Mouse (Mus musculus) testis, adult 2 months (tissue): ENCODE data around the gene Nploc4. TPM values are rescaled to one million over a fixed set of nuclear protein-coding genes. Genes with fewer than 3 reads are reported as not detected.

Experiments used
- H3K27ac ChIP-seq: fragments of 200-500 bp; 2 replicates; pipeline ENCODE4 v1.5.1; 2012; ENCODE audit warnings: low read depth, low read length; ENCODE audit not compliant: control insufficient read depth, insufficient read depth
- H3K27me3 ChIP-seq: fragments of 200-500 bp; 2 replicates; pipeline ENCODE4 v1.6.1; 2012; ENCODE audit warnings: mild to moderate bottlenecking, low read length, moderate library complexity; ENCODE audit not compliant: control insufficient read depth, insufficient read depth
- H3K36me3 ChIP-seq: fragments of 200-500 bp; 2 replicates; pipeline ENCODE4 v1.6.1; 2012; ENCODE audit warnings: mild to moderate bottlenecking, low read length; ENCODE audit not compliant: control insufficient read depth, insufficient read depth
- H3K4me1 ChIP-seq: fragments of 200-500 bp; 2 replicates; pipeline ENCODE4 v1.6.1; 2012; ENCODE audit warnings: low read length; ENCODE audit not compliant: control insufficient read depth, insufficient read depth
- H3K4me3 ChIP-seq: fragments of 200-500 bp; 2 replicates; pipeline ENCODE4 v1.5.1; 2012; ENCODE audit warnings: low read depth, mild to moderate bottlenecking, low read length, moderate library complexity, mixed read lengths; ENCODE audit not compliant: control insufficient read depth
- CTCF ChIP-seq: fragments of 200-500 bp; IDR thresholded peaks from 2 replicates; pipeline ENCODE4 v1.5.1; 2012; ENCODE audit warnings: low read depth, mild to moderate bottlenecking, inconsistent platforms, low read length, moderate library complexity; ENCODE audit not compliant: control insufficient read depth, insufficient read depth, insufficient replicate concordance
- POLR2A ChIP-seq: fragments of 200-500 bp; IDR thresholded peaks from 2 replicates; pipeline ENCODE4 v1.6.1; 2012; ENCODE audit warnings: low read depth, mild to moderate bottlenecking, inconsistent platforms, low read length, moderate library complexity; ENCODE audit not compliant: control insufficient read depth
- polyA plus RNA-seq: library from polyadenylated mRNA; depleted of rRNA; stranded (reverse); fragments of >200 nt; gene quantifications from 2 replicates; pipeline ENCODE4 v1.2.3, GENCODE M21; 2012

Gene Nploc4
- polyA plus RNA-seq, 1 experiment: 75.8 TPM

DNA sequence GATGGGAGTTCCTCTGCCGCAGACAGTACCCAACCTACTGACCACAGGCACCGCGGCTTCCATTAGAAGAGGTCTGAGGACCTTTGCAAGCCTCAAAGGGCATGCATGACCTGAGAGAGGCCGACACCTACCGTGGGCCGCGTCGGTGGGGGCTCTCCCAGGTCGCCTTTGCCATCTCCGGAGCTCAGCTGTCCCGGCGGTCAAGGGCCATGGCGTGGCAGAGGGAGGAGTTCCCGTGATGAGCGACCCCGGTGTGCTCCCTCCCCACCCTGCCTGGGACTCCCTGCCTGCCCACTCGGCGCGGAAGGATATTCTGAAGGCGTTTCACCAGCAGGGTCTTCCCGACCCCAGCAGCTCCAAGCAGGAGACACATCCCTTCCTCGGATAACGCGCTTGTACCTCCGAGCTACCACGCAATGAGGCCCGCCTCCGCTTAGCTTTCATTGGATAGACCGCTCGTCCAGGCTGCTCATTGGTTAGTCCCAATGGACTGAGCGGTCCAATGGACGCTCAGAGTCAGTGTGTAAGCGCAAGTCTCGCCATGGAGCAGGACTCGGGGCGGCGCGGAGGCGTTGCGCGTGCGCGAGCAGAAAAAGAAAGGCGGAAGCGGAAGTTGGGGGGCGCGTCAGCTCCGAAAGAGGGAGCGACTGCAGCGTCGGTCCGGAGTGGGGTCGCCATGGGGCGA lies 29.7 kb upstream of the Nploc4 start, which contains the start of gene Arl16:
TSS of gene Arl16 (minus strand) at position 557 of the 685 bp plus-strand sequence.
- Histone ChIP-seq H3K4me1 (peaks cover 5% of the 10 kb centered on the region; the same call in 1 of the 2 replicates), H3K27me3 (no peaks in the 10 kb centered on the region), H3K27ac (peak within 1 kb of the TSS; percentile 73), H3K4me3 (peak within 1 kb of the TSS; percentile 95), H3K36me3 (peaks cover 1% of the 10 kb centered on the region; the same call in 1 of the 2 replicates)
- TF ChIP-seq POLR2A (peak; percentile 88), CTCF (no peak)

DNA sequence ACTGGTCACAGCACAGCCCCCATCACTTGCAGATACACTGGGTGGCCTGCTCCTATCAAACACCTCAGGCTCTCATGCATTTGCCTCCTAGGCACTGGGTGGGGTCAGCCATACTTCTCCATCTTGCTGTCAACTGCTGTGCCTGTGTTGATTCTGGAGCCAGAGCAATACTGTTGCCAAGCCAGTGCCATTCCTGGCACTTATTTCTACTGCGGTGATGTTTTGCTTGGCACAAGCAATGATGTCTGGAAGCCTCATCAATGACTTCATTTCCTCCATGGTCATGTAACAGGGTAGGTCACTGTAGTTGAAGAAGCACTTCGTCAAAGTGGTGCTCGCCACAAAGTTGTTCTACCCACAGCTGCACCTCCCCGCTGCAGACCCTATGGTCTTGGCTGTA lies 28.0 kb upstream of the Nploc4 start:
- no peak overlapping the region for H3K27ac ChIP-seq
- H3K4me3 ChIP-seq: no peak overlapping the region
- H3K4me1 ChIP-seq: peaks cover 5% of the 10 kb centered on the region; the same call in 1 of the 2 replicates
- H3K36me3 ChIP-seq: peaks cover 1% of the 10 kb centered on the region; the same call in 1 of the 2 replicates
- TF ChIP-seq POLR2A (no peak), CTCF (no peak)
- H3K27me3 ChIP-seq: no peaks in the 10 kb centered on the region

DNA sequence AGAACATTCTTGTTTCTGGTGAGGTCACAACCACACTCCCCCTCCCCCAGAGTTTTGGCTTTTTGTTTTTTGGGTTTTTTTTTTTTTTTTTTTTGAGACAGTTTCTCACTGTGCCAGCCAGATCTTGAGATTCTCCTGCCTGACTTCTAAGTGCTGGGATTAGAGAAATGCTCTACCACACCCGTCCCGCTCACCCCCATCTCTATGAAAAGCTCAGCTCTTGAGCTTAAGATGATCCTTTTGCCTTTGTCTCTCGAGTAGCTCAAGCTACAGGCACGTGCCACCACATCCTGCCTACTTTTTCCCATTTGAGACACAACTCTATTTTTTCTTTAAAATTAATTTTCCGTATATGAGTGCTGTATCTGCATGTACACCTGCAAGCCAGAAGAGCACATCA lies 26.9 kb upstream of the Nploc4 start:
- H3K4me3 ChIP-seq: no peak overlapping the region
- no peaks in the 10 kb centered on the region; the same call in 1 of the 2 replicates for H3K36me3 ChIP-seq
- H3K27me3 ChIP-seq: no peaks in the 10 kb centered on the region
- TF ChIP-seq POLR2A: no peak
- no peak for TF ChIP-seq CTCF
- H3K27ac ChIP-seq: no peak overlapping the region
- peaks cover 5% of the 10 kb centered on the region; the same call in 1 of the 2 replicates for H3K4me1 ChIP-seq

DNA sequence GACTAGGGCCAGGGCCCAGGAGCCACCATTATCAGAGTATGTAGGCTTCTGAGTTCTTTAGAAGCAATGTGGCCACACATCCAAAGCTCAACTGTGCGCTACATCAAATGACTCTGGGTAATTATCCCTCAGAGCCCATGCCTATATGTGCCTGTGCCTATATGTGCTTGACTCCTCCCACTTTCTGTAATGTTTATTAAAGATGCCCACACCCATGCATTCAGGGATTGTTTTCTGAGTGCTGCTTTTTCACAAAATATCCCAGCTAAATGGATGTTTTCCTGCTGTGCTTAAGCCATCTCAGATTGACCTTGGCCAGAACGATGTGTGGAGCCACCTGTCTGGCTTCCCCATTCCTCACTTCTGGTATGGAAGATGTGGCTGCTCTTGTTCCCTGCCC lies 26.0 kb upstream of the Nploc4 start:
- TF ChIP-seq CTCF (no peak), POLR2A (no peak)
- Histone ChIP-seq H3K27me3 (no peaks in the 10 kb centered on the region), H3K4me1 (peaks cover 6% of the 10 kb centered on the region), H3K36me3 (no peaks in the 10 kb centered on the region), H3K4me3 (no peak overlapping the region), H3K27ac (no peak overlapping the region)

DNA sequence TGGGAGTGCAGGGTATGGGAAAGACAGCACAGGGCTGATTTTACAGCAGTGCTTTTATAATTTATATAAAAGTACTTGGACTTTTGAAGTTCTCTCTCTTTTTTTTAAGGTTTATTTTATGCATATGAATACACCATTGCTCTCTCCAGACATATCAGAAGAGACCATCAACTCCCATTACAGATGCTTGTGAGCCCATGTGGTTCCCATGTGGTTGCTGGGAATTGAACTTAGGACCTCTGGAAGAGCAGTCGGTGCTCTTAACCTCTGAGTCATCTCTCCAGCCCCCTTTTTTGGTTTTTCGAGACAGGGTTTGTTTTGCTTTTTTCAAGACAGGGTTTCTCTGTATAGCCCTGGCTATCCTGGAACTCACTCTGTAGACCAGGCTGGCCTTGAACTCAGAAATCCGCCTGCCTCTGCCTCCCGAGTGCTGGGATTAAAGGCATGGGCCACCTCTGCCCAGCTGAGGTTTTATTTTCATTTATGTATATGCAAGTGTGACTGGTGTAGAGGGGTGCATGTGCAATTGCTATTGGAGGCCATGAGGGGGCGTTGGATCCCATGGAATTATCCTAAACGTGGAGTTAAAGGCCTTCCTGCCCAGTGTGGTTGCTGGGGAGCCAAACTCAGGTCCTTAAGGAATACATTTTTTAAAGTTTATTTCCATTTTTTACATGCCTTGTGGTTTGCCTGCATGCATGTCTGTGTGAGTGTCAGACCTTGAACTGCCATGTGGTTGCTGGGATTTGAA lies 21.5 kb upstream of the Nploc4 start:
- TF ChIP-seq POLR2A (no peak), CTCF (no peak)
- Histone ChIP-seq H3K27ac (no peak overlapping the region), H3K4me3 (peak overlapping the region; percentile 85), H3K4me1 (peaks cover 5% of the 10 kb centered on the region), H3K27me3 (no peaks in the 10 kb centered on the region), H3K36me3 (no peaks in the 10 kb centered on the region)

- peaks cover 5% of the 10 kb centered on the region for H3K4me1 ChIP-seq
- TF ChIP-seq CTCF: no peak
- TF ChIP-seq POLR2A: peak; percentile 89
- no peaks in the 10 kb centered on the region for H3K27me3 ChIP-seq
- peak within 1 kb of the TSS; percentile 85 for H3K4me3 ChIP-seq
- peak within 1 kb of the TSS; percentile 47; the same call in 1 of the 2 replicates for H3K27ac ChIP-seq
- H3K36me3 ChIP-seq: no peaks in the 10 kb centered on the region
Measured at GRCm38 (mm10) chr11:120457772-120458751, 20.6 kb upstream of the Nploc4 start, which contains the start of the genes Oxld1 and Ccdc137. Oxld1 (minus strand) TSS chr11:120458068. Ccdc137 (plus strand) TSS chr11:120458115.
